In the genomic region with DNA sequence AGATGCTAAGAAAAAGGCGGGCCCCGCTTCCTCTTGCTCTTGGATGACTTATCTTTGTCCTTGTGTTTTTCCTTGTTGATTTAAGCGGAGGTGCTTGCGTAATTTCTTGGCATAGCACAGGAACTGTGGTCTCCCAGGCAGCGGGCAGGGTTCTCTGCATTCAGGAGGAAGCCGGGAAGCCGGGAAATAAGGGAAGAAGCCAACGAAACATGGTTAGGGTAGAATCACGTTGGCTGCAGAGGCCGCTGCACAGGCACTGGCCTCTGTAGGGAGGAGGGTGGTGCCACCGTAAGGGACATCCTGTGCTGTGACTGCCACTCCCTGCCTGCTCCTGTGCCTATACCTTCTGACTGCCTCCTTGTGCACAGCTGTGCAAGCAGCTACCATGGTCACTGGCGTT, we compare ENCODE assay signal across 9 mouse cellular contexts. TPM values are rescaled to one million over a fixed set of nuclear protein-coding genes. Genes with fewer than 3 reads are reported as not detected.
DNase-seq lines count a peak whose midpoint lies in the region; ATAC-seq and TF ChIP-seq lines count a peak whose summit lies in the region.
"Had no signal": no experiment of that assay in that cellular context is flagged by ENCODE, and none has a peak within 500 bp of the region (broad histone marks: within the 10 kb centered on the region; RNA-seq: fewer than 3 reads in every experiment).

No protein-coding gene starts in this region.

- no peaks in the 10 kb centered on the region for H3K79me2 ChIP-seq in myocyte (ENCODE audit: control insufficient read depth, insufficient read depth)

- no peak overlapping the region for H3K4me2 ChIP-seq in limb, embryonic 15.5 days
- H3K4me2 ChIP-seq in kidney, postnatal 0 days (ENCODE audit: low read length), result no peak overlapping the region
- H3K4me2 ChIP-seq in myocyte (ENCODE audit: low read depth), result peak overlapping the region; percentile 73

- no peaks in the 10 kb centered on the region for H3K9me3 ChIP-seq in limb, embryonic 15.5 days
- H3K9me3 ChIP-seq in limb, embryonic 10.5 days (replicated peaks), result no peaks in the 10 kb centered on the region
- no peaks in the 10 kb centered on the region for H3K9me3 ChIP-seq in kidney, postnatal 0 days (replicated peaks; ENCODE audit: low read length)

- H3K27me3 ChIP-seq in limb, embryonic 15.5 days, result no peaks in the 10 kb centered on the region
- peaks cover 6% of the 10 kb centered on the region; the same call in 1 of the 2 replicates for H3K27me3 ChIP-seq in limb, embryonic 10.5 days (ENCODE audit: low read depth, poor library complexity, severe bottlenecking)
- no peaks in the 10 kb centered on the region for H3K27me3 ChIP-seq in kidney, postnatal 0 days (ENCODE audit: insufficient read depth, low read length)
- H3K27me3 ChIP-seq in myocyte (ENCODE audit: control insufficient read depth, insufficient read depth, insufficient read length), result no peaks in the 10 kb centered on the region
- H3K27me3 ChIP-seq in cerebellum, adult 2 months (ENCODE audit: control insufficient read depth, insufficient read depth, low read length), result no peaks in the 10 kb centered on the region

- no peak overlapping the region for H3K9ac ChIP-seq in limb, embryonic 15.5 days
- no peak overlapping the region for H3K9ac ChIP-seq in kidney, postnatal 0 days (ENCODE audit: low read depth, low read length)

- H3ac ChIP-seq in myocyte (ENCODE audit: control insufficient read depth, insufficient read length), result no peak overlapping the region

- no peak for TF ChIP-seq POLR2A in myocyte (IDR thresholded peaks at IDR 0.05; ENCODE audit: insufficient read length, low read depth)
- TF ChIP-seq POLR2A in cerebellum, adult 2 months (IDR thresholded peaks at IDR 0.05; ENCODE audit: borderline replicate concordance, insufficient read depth, low read length), result no peak

- H3K27ac ChIP-seq in limb, embryonic 15.5 days, result 0 out of 2 replicates have a peak overlapping the region, but pooled peaks have one; percentile 7
- H3K27ac ChIP-seq in limb, embryonic 10.5 days, result no peak overlapping the region
- H3K27ac ChIP-seq in kidney, postnatal 0 days, result no peak overlapping the region
- H3K27ac ChIP-seq in cerebellum, adult 2 months (ENCODE audit: insufficient read depth, low read length), result no peak overlapping the region

- no peak for ATAC-seq in limb, embryonic 15.5 days (ENCODE audit: insufficient number of reproducible peaks, low FRiP score, low TSS enrichment, low read depth)
- no peak for ATAC-seq in kidney, postnatal 0 days (replicated peaks; ENCODE audit: low FRiP score, low read depth)

- H3K36me3 ChIP-seq in limb, embryonic 15.5 days, result no peaks in the 10 kb centered on the region
- no peaks in the 10 kb centered on the region for H3K36me3 ChIP-seq in limb, embryonic 10.5 days
- H3K36me3 ChIP-seq in kidney, postnatal 0 days (ENCODE audit: insufficient read depth, low read length), result no peaks in the 10 kb centered on the region
- H3K36me3 ChIP-seq in myocyte (ENCODE audit: control insufficient read depth, insufficient read depth), result no peaks in the 10 kb centered on the region

- peaks cover 2% of the 10 kb centered on the region; the same call in 1 of the 2 replicates for H3K4me1 ChIP-seq in limb, embryonic 15.5 days
- peaks cover 13% of the 10 kb centered on the region for H3K4me1 ChIP-seq in limb, embryonic 10.5 days
- H3K4me1 ChIP-seq in kidney, postnatal 0 days (replicated peaks; ENCODE audit: insufficient read depth, low read length), result no peaks in the 10 kb centered on the region
- no peaks in the 10 kb centered on the region for H3K4me1 ChIP-seq in cerebellum, adult 2 months (ENCODE audit: control insufficient read depth, insufficient read depth, low read length)

- no peak for TF ChIP-seq CTCF in kidney, postnatal 0 days (IDR thresholded peaks at IDR 0.05; ENCODE audit: low read depth)
- no peak for TF ChIP-seq CTCF in cerebellum, adult 2 months (IDR thresholded peaks at IDR 0.05; ENCODE audit: borderline replicate concordance, insufficient read depth, low read depth, low read length)

- WGBS in limb, embryonic 15.5 days, result 67% methylated on average over 12 of the region's 12 CpGs
- 80% methylated on average over 12 of the region's 12 CpGs for WGBS in limb, embryonic 10.5 days
- 46% methylated on average over 12 of the region's 12 CpGs for WGBS in kidney, postnatal 0 days
- 61% methylated on average over 12 of the region's 12 CpGs for WGBS in cerebellum, adult 2 months

- H3K4me3 ChIP-seq in limb, embryonic 15.5 days, result no peak overlapping the region
- no peak overlapping the region for H3K4me3 ChIP-seq in limb, embryonic 10.5 days
- H3K4me3 ChIP-seq in kidney, postnatal 0 days (replicated peaks; ENCODE audit: low read depth, low read length), result no peak overlapping the region
- H3K4me3 ChIP-seq in myocyte, result no peak overlapping the region
- no peak overlapping the region for H3K4me3 ChIP-seq in cerebellum, adult 2 months (replicated peaks; ENCODE audit: insufficient read depth, low read depth, low read length)
- H3K4me3 ChIP-seq: erythroblast, embryonic 14.5 days had no signal

- no peak for DNase-seq in limb, embryonic 10.5 days (ENCODE audit: low spot score)
- DNase-seq in heart, adult 9 months (ENCODE audit: low spot score in 2 of 2), result peak; percentile 73 to 81
- peak; percentile 42 for DNase-seq in kidney, postnatal 0 days (ENCODE audit: low spot score)
- DNase-seq in cerebellum, adult 2 months, result no peak
- no peak for DNase-seq in cerebellum, adult 18-20 months
- no peak for DNase-seq in right cerebral cortex, postnatal 14 days

TF ChIP-seq in myocyte, 11 proteins besides CTCF, POLR2A, EP300 and RAD21:
- peak; percentile 95 for TF ChIP-seq CEBPB (IDR thresholded peaks at IDR 0.05; ENCODE audit: insufficient read depth, poor library complexity, severe bottlenecking)
- TF ChIP-seq TCF3 (IDR thresholded peaks at IDR 0.05; ENCODE audit: insufficient read length, low read depth), result no peak
- no peak for TF ChIP-seq TCF12 (IDR thresholded peaks at IDR 0.05; ENCODE audit: insufficient read depth, poor library complexity, severe bottlenecking)
- no peak for TF ChIP-seq REST (IDR thresholded peaks at IDR 0.05; ENCODE audit: insufficient read depth, insufficient read length)

RNA-seq across cellular contexts. Expression of a gene that starts 15.4 kb away (rescaled TPM):
- polyA plus RNA-seq in limb, embryonic 15.5 days (2015; fragmentation: Nextera tagmentation; extraction: Ambion mirVana), result 5.3 and 5.8 TPM in 2 replicates
- polyA plus RNA-seq in limb, embryonic 10.5 days (2016; fragmentation: Nextera tagmentation; extraction: Ambion mirVana), result 2.3 and 2.5 TPM in 2 replicates
- polyA plus RNA-seq in kidney, postnatal 0 days (2015; fragmentation: Nextera tagmentation; extraction: Ambion mirVana), result 1.3 and 1.6 TPM in 2 replicates
- 0.05 TPM for polyA plus RNA-seq in myocyte (2012; fragmentation: generic; extraction: Trizol)
- polyA plus RNA-seq in cerebellum, adult 2 months (2012; rRNA removed), result 0.28 and 0.35 TPM in 2 replicates
- polyA plus RNA-seq: erythroblast, embryonic 14.5 days had no signal

RNA-seq across cellular contexts. Expression of a gene that starts 49.1 kb away (rescaled TPM):
- polyA plus RNA-seq in limb, embryonic 15.5 days (2015; fragmentation: Nextera tagmentation; extraction: Ambion mirVana), result 1.5 and 4.7 TPM in 2 replicates
- polyA plus RNA-seq in limb, embryonic 10.5 days (2016; fragmentation: Nextera tagmentation; extraction: Ambion mirVana), result 0.10 TPM in 1 of 2 replicates, not detected in the other
- 6.2 and 6.9 TPM in 2 replicates for polyA plus RNA-seq in kidney, postnatal 0 days (2015; fragmentation: Nextera tagmentation; extraction: Ambion mirVana)
- 1.1 TPM for polyA plus RNA-seq in myocyte (2012; fragmentation: generic; extraction: Trizol)
- 18.9 and 19.3 TPM in 2 replicates for polyA plus RNA-seq in cerebellum, adult 2 months (2012; rRNA removed)
- polyA plus RNA-seq: erythroblast, embryonic 14.5 days had no signal

Comparison
In these comparisons a context has a peak if more than half of its experiments do, and no peak if none do; other contexts are left out.
1. DNase-seq: peak in heart, adult 9 months (2 of 2) and kidney, postnatal 0 days (single experiment); none in limb, embryonic 10.5 days (single experiment), cerebellum, adult 2 months (0 of 2), cerebellum, adult 18-20 months (0 of 2) and right cerebral cortex, postnatal 14 days (single experiment).